ENCODE assay signal across 8 mouse cellular contexts in genomic region chr6:51523807-51524320, GRCm38 (mm10). TPM values are rescaled to one million over a fixed set of nuclear protein-coding genes. Genes with fewer than 3 reads are reported as not detected.
A peak's percentile ranks its signal among the peaks of the same experiment; 100 is the strongest.
DNase-seq lines count a peak whose midpoint lies in the region; ATAC-seq and TF ChIP-seq lines count a peak whose summit lies in the region.

Gene Snx10 (plus strand): TSS chr6:51523901.

- H3K9me3 ChIP-seq in embryonic facial prominence, embryonic 15.5 days (replicated peaks), result no peaks in the 10 kb centered on the region
- H3K9me3 ChIP-seq in liver, embryonic 14.5 days (ENCODE audit: control insufficient read depth, low read length), result no peaks in the 10 kb centered on the region
- no peaks in the 10 kb centered on the region for H3K9me3 ChIP-seq in neural tube, embryonic 12.5 days

- WGBS in embryonic facial prominence, embryonic 15.5 days, result under 1% methylated on average over 47 of the region's 47 CpGs
- WGBS in liver, embryonic 14.5 days (ENCODE audit: insufficient replicate concordance), result under 1% methylated on average over 47 of the region's 47 CpGs
- WGBS in neural tube, embryonic 12.5 days, result under 1% methylated on average over 42 of the region's 47 CpGs

- DNase-seq in B cell, adult 2 months, result peak; percentile 42 to 46
- DNase-seq in adrenal gland, postnatal 14 days, result peak; percentile 68
- peak; percentile 33 to 45 for DNase-seq in heart, adult 9 months (ENCODE audit: low spot score in 2 of 2)
- DNase-seq in kidney, postnatal 10 days, result peak; percentile 57
- DNase-seq in liver, embryonic 14.5 days (ENCODE audit: low read depth in 3 of 3, low spot score in 3 of 3), result no peak
- DNase-seq in thymus, postnatal 0 days (ENCODE audit: low spot score), result peak; percentile 52

- H3K27me3 ChIP-seq in embryonic facial prominence, embryonic 15.5 days, result no peaks in the 10 kb centered on the region
- H3K27me3 ChIP-seq in liver, embryonic 14.5 days (ENCODE audit: control insufficient read depth, insufficient read depth, low read length), result peaks cover 10% of the 10 kb centered on the region
- H3K27me3 ChIP-seq in neural tube, embryonic 12.5 days (replicated peaks), result no peaks in the 10 kb centered on the region

- peak within 1 kb of the TSS; percentile 66 for H3K4me3 ChIP-seq in embryonic facial prominence, embryonic 15.5 days (replicated peaks)
- peak within 1 kb of the TSS; percentile 47 to 60 for H3K4me3 ChIP-seq in liver, embryonic 14.5 days (ENCODE audit: insufficient read depth in 1 of 2, low read depth in 2 of 2, low read length in 2 of 2)
- peak within 1 kb of the TSS; percentile 68 for H3K4me3 ChIP-seq in neural tube, embryonic 12.5 days

- H3K4me2 ChIP-seq in embryonic facial prominence, embryonic 15.5 days (replicated peaks), result peak within 1 kb of the TSS; percentile 83
- peak within 1 kb of the TSS; percentile 57 for H3K4me2 ChIP-seq in liver, embryonic 14.5 days (ENCODE audit: low read depth)
- peak within 1 kb of the TSS; percentile 82 for H3K4me2 ChIP-seq in neural tube, embryonic 12.5 days (replicated peaks)

- no peak within 1 kb of the TSS for H3K27ac ChIP-seq in embryonic facial prominence, embryonic 15.5 days (replicated peaks)
- H3K27ac ChIP-seq in liver, embryonic 14.5 days, result no peak within 1 kb of the TSS
- H3K27ac ChIP-seq in neural tube, embryonic 12.5 days, result peak within 1 kb of the TSS; percentile 53

- peaks cover 7% of the 10 kb centered on the region; the same call in 1 of the 2 replicates for H3K4me1 ChIP-seq in embryonic facial prominence, embryonic 15.5 days
- H3K4me1 ChIP-seq in liver, embryonic 14.5 days (replicated peaks; ENCODE audit: control insufficient read depth in 2 of 2, insufficient read depth in 2 of 2, low read length in 1 of 2), result peaks cover 0 to 5% of the 10 kb centered on the region in 2 experiments; a peak in 1 of 4 replicates
- peaks cover 15% of the 10 kb centered on the region for H3K4me1 ChIP-seq in neural tube, embryonic 12.5 days

- H3K36me3 ChIP-seq in embryonic facial prominence, embryonic 15.5 days, result no peaks in the 10 kb centered on the region
- no peaks in the 10 kb centered on the region for H3K36me3 ChIP-seq in liver, embryonic 14.5 days (replicated peaks; ENCODE audit: control insufficient read depth, insufficient read depth, low read depth)
- no peaks in the 10 kb centered on the region for H3K36me3 ChIP-seq in neural tube, embryonic 12.5 days

- no peak for TF ChIP-seq EP300 in liver, embryonic 14.5 days (IDR thresholded peaks at IDR 0.05; ENCODE audit: low read depth)

- H3K9ac ChIP-seq in embryonic facial prominence, embryonic 15.5 days, result peak within 1 kb of the TSS; percentile 54
- no peak within 1 kb of the TSS for H3K9ac ChIP-seq in liver, embryonic 14.5 days (replicated peaks)
- peak within 1 kb of the TSS; percentile 69 for H3K9ac ChIP-seq in neural tube, embryonic 12.5 days

- no peak for TF ChIP-seq CTCF in liver, embryonic 14.5 days (IDR thresholded peaks at IDR 0.05; ENCODE audit: low read depth)

- no peak for ATAC-seq in embryonic facial prominence, embryonic 15.5 days (ENCODE audit: insufficient number of reproducible peaks, low FRiP score, low TSS enrichment, low read depth)
- no peak for ATAC-seq in liver, embryonic 14.5 days (ENCODE audit: insufficient read depth)
- peak; percentile 76 for ATAC-seq in neural tube, embryonic 12.5 days (ENCODE audit: low FRiP score, low read depth)

RNA-seq across cellular contexts. Expression of gene Snx10, which starts in this region (rescaled TPM):
- 51.6 and 57.2 TPM in 2 replicates for total RNA-seq in adrenal gland, postnatal 14 days (2021)
- 13.4 and 13.8 TPM in 2 replicates for polyA plus RNA-seq in embryonic facial prominence, embryonic 15.5 days (2015; fragmentation: Nextera tagmentation; extraction: Ambion mirVana)
- polyA plus RNA-seq in liver, embryonic 14.5 days (2012; rRNA removed), result 1.2 and 2.0 TPM in 2 replicates
- 6.4 and 6.7 TPM in 2 replicates for polyA plus RNA-seq in liver, embryonic 14.5 days (2014; fragmentation: Nextera tagmentation; extraction: Ambion mirVana)
- 39.0 and 42.6 TPM in 2 replicates for polyA plus RNA-seq in neural tube, embryonic 12.5 days (2016; fragmentation: Nextera tagmentation; extraction: Ambion mirVana)
- polyA plus RNA-seq in thymus, postnatal 0 days (2015; fragmentation: Nextera tagmentation; extraction: Ambion mirVana), result 19.5 and 20.2 TPM in 2 replicates

Comparison
In these comparisons a context has a peak if more than half of its experiments do, and no peak if none do; other contexts are left out.
1. DNase-seq: peak in B cell, adult 2 months (2 of 2), adrenal gland, postnatal 14 days (single experiment), heart, adult 9 months (2 of 2), kidney, postnatal 10 days (single experiment) and thymus, postnatal 0 days (single experiment); none in liver, embryonic 14.5 days (0 of 3).
2. Peak in every context shown above with its lines, with median percentiles within 50 percentile points of each other: H3K4me2 ChIP-seq and H3K4me3 ChIP-seq.